Mouse (Mus musculus) urinary bladder, adult 18-20 months (tissue): ENCODE data around the gene Rasgef1b.

Source experiments
- DNase-seq, 2 experiments: peaks; one replicate each; pipeline ENCODE4 v3.0.0; 2022; ENCODE audit warnings: low spot score in 2 of 2, mixed read lengths in 2 of 2

Gene Rasgef1b

DNA sequence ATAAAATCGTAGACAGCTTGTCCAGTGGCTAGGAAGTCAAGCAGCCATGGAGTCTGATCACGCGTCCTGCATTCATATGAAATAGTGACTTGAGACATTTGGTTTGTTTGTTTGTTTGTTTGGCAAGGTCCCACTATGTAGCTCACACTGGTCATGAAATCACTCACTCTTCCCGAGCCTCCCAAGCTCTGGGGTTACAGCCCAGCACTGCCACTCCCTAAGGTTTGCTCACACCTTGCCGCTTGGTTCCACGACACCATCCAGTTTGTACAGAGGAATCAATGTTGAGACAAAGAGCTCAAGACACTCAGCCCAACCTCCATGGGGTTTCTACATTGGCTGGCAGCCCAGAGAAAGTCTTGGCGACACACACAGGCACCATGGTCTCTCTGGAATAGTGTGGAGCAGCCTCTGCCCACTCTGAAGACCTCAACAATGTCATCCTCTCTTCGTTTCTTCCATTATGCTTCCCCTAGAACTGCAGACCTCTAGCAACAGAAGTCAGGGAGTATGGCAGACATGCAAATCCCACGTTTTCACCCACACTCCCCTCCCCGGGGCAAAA is 436.5 kb downstream of the Rasgef1b start:
- no peak for DNase-seq

DNA sequence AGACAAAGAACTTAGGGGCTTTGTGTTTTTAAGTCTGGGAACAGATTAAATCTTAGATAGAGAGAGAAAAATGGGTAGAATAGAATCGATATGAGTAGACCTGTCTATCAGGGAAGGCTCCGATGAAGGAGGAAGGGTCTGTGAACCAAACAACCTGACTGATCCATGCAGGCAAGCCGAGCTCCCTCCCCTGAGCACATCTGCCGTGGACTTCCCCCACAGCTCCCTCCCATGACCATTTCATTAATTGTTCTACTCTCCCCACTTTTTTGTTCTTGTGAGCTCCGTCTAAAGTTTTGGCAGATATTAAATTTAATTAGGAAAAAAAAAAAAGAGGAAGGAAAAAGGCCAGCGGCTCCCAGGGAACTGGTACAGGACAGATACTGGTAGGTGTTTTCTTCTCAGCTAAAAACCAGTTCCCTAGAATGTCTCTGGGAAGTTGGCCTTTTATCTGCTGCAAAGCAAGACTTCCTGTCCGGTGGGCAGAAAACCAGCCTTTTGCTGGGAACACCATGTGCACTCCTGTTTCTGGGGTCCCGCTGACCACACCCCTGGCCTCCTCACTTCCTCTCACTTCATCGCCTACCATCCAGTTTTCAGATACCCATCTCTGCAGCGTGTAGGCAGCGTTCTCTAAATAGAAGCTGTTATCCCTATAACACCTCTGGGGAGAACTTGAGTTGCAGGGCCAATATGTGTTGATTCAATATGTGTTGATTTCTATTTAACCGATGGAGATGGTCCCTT is 437.6 kb downstream of the Rasgef1b start:
- DNase-seq, result no peak

DNA sequence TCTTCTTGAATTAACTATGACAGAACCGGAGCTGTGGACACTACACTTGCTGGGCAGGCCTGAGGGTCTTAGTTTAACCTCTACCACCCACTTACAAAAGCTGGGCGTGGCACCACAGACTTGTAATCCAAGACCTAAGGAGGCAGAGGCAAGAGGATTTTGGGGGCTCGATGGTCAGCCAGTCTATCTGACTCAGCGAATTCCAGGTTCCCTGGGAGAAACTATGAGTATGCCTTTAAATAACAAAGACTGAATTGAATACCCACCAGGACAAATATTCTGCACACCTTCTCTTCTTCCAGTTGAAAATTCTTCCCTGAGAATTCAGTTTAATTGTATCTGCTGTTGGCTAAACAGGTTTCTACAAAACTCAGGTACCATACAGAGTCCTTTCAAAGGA is 440.6 kb downstream of the Rasgef1b start:
- no peak for DNase-seq

DNA sequence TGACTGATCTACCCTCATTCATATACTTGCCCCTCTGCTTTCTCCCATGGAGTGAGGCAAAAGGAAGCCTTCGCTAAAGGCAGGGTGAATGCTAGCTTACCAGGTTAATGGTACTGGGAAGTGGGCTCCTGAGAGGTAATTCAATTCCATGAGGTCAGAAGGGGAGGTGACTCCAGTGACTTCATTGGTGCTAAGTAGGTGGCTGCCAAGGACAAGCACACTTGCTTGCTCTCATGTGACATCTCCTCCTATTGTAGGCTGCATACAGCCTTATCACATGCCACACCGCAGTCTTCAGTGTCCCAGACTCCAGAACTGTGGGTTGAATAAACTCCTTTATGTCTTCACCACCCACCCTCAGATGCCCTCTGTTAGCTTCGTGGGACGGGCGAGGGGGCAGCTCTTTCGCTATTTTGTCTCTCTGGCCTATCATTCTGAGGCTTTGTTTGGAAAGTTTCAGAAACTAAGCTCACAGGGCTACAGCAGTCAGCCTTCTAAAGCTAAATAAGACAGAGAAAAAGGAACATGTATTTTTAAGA is 441.1 kb downstream of the Rasgef1b start:
- DNase-seq, result no peak

DNA sequence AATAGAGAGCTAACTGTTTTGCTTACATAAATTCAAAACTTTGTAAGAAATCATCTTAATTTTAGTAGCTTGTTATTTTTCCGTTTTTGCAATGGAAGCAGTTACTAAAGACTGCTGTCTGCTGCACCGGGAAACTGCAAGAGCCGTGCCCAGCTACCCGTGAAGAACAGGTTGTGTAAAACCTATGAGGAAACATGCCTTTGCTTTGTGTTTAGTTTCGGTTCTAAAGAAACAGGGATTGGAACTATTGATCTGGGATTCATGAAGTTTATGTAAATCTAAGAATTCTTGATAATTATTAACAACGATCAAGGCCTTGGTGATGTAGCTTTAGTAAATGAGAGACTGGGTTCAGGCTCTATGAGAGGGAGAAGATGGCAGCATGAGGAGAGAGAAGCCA is 442.3 kb downstream of the Rasgef1b start:
- no peak for DNase-seq

DNA sequence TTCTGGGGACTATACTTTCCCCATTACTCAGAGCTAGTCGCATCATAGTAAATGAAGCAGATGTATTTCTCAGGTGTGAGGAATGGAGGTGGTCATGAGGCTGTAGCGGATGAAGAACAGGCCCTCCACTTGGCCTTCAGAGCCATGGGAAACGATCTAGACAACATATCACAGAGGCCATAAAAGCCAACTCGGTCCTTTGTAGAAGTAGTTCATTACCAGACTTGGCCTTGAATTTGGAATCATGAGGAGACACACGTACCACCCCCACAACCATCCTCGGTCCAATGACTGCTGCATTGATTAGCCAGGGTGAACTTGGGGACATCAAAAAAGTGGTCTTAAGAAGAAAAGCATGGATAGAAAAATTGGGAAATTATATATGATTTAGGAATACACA is 442.8 kb downstream of the Rasgef1b start:
- DNase-seq, result no peak

DNA sequence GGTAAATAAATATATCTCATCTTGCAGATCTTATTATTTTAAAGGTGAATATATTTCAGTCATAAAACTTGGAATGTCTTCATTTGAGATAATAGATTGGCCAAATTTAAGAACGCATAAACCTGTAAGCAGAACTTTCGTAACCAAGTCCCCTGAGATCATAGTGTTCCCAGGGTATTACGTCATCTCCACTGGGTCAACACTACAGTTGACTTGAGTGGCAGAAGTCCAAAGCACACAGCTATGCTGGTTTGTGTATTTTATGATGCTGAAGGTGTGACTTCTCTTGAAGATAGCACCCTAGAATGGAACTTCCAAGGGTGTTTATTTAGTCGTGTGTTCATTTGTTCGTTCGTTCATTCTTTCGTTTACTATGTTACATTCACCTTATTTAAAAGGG is 444.5 kb downstream of the Rasgef1b start:
- peak in 1 of 2 experiments; percentile 55 for DNase-seq

DNA sequence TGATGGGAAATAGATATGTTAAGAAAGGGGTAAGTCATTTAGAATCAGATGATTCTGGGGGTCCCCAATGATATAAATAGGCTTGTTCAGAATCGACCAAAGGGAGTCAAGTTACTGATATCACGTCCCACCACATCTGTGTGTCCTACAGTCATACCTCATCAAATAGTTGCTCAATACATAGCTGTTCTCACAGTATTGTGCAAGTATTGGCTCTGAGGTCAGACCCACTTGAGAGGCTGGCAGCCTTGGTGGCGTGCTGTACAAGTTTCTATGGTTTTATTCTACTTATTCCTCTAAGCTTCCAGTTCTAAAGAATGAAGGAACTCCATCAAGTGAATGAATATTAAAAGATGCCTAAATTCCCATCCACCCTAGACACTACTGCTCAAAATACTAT is 445.2 kb downstream of the Rasgef1b start:
- DNase-seq, result no peak

DNA sequence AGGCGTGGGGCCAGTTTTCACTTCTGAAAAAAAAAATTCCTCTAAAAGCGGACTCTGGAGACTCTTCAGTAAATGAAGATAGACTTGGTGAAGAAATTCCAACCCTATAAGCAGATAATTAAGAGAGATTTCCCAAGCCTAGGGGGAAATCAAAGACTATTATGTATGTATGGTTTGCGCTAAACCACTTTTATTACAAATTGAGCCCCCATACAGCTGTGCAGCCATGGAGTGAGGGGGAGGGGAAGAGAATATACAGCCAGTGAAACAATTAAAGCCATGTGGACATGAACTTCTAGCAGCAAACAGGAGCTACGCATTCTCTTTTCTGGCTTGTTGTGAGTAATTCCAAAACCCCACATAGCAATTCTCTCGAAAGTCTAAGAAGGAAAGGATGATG is 448.3 kb downstream of the Rasgef1b start:
- DNase-seq, result no peak

DNA sequence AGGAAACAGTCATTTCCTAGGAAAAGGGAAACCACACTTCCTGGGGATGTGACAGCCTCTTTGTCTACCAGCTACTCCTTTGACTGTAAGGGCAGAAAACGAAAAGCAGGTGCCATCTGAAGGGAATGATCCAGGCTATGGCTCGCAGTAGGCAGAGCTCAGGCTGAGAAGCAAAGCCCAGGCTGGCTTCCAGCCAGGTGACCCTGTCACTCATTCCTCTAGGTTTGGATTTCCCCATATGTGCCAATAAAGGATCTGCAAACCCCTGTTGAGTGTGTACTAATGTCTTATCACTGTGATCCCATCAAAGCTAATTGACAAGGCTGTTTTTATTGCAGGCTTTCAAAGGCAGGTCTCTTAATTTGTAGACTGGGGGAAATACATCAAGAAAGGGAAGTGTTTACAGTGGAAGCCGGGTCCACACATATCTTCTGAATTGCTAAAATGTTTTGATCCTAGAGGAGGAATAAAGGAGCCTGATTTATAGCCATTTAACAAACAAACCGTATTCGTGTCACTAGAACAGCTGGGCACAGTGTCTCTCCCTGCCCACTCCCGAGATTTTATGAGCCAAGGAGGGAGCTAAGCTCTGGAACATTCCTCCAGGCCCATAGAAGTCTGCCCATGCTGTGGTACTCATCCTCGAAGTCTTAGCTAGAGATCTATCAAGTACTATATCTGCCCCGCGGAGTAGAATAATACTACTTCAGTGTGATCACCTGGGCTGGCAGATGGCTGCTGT is 449.7 kb downstream of the Rasgef1b start:
- no peak for DNase-seq

DNA sequence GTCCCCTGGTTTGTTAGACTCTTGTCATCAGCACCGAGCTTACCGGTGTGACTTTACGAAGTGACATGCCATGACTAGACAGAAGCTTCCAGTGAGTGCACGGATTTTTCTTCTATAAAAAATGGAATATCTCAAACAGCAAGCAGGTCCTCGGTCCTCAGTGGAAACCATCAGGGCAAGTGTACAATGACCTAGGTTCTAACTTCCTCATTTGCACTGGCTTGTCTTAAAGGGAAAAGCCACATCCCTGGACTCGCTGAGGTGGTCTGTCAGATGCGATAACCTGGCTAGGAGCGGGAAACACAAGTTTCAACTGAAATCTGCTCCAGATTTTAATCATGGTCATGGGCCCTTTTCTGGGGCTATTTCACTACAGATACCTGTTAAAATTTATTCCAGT is 450.5 kb downstream of the Rasgef1b start:
- DNase-seq, result no peak

DNA sequence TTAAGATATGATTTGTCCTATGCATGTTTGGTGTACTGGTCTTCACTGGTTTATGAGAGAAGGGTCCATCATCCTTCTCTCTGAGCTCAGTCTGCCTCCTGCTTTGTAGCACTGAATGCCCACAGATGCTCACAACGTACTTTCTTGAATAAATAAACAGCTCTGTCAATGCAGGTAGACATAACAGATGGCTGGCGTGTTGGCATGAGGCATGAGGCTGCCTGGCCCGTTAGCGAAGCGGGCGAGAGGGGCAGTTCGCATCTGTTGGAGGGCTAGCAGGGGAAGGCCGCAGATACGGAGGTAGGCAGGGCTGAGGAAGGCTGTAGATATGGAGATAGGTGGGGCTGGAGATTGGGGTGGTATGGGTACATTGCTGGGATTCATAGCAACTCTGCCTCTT is 451.3 kb downstream of the Rasgef1b start:
- DNase-seq, result no peak

DNA sequence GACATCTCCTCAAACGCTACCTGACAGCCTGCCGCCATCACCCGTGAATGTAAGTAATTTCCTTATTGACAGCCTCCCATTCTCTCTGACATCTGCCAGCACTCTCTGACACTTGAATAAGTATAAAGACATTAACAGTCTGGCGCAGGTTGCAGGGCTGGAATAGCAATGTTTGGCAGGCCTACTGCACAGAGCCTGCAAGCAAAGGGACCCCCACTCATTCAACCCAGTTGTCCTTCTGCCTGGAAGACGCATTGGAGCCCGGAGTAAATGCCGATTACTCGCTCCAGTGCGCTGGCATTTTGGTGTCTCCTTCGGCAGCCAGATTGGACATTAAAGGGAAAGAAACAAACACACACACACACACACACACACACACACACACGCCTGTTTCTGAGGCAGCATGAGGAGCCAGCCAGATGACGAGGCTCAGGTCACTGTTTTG is 454.7 kb downstream of the Rasgef1b start:
- DNase-seq, result no peak

DNA sequence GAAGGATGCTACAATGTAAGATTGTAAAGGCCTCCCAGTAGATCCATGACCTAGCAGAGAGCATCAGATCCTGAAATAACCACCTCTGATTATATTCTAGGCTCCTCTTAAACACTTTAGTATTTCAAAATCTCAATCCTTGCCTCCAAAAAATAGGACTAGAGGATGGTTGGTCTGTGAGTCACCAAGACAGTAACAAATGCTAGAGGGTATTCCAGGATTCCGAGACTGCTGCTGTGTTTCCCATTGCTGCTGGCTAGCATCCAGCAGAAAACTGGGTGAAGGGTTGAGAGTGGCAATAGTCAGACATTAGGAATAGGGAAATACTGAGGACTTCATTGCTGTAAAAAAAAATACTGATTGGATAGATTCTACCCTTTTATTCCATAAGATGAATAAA is 457.3 kb downstream of the Rasgef1b start:
- DNase-seq, result no peak

DNA sequence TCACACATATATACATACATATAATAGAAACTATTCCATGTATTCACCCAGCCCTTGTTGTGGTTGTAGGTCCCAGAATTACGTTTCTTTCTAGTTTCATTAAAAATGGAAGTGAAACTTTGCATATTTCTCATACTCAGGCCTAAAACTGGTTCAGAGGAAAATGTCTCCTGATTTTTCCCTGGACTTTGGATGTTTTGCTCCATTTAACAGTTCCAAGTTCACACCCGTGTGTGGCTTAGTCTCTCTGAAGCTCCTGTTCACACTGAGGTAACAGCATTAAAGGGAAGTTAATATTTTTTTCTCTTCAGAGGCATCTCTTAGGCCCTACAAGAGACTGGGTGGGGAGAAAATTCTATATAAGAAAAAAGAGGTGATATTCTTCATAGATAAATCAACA is 459.7 kb downstream of the Rasgef1b start:
- DNase-seq, result no peak

DNA sequence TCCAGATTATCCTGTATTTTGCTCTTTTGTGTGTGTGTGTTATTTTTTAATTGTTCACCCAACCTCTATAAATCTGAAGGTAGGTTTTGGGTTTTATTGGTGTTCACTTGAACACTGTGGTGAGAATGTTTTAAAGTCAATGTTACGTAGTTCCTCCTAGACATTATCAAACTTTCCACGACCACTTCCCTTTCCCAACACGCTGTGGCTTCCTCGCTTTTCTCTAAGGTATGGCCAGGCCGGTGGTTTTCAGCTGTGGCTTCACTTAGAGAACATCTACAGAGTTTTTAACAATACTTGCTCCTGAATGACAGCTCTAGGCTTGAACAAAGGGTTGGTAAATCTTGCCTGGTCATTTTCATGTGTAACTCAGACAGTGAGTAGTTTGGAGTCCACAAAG is 461.5 kb downstream of the Rasgef1b start:
- DNase-seq, result no peak

DNA sequence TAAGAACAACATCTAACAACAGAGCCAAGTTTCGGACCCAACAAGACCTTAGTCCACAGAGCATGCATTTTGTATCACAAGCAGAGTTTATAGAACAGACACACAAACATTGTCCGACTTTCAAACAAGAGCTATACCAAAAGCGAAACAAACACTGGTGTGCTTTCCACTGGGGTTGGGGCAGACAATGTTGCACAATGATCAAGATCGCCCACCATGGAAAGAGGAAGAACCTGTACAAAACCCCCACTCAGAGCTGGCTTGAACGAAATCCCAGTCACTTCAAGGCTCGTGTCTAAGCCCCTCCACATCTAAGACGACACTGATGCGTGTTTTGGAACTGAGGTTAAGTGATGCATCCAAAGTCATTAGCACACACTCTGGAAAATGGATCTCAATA is 462.6 kb downstream of the Rasgef1b start:
- no peak for DNase-seq

DNA sequence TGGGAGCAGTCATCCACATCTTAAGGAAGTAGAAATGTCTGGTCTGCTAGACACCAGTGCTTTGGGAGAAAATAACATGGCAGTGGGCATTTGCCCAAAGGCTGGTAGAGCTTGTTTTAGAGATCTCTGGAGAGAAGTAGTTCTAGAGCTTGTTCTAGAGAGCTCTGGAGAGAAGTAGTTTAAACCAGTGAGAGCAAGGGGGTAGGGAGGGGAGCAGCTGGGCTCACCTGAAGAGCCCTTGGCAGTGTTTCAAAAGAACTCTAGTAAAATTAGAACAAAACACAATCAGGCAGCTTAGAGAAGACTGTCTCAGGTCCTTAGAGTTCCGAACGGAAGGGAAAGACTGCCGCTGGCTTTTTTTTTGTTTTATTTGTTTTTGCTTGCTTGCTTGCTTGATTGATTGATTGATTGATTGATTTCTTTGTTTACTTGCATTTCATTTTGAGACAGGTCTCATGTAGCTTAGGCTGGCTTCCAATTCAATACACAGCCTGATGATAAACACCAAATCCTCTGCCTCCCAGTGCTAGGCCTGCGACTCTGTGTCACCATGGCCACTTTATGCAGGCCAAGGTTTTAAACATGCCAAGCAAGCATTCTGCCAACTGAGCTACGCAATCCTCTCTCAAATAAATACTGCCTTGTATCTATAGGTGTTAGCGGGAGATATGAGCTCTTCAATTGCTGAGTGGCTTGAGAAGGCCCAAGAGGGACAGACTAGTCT is 466.5 kb downstream of the Rasgef1b start:
- no peak for DNase-seq

DNA sequence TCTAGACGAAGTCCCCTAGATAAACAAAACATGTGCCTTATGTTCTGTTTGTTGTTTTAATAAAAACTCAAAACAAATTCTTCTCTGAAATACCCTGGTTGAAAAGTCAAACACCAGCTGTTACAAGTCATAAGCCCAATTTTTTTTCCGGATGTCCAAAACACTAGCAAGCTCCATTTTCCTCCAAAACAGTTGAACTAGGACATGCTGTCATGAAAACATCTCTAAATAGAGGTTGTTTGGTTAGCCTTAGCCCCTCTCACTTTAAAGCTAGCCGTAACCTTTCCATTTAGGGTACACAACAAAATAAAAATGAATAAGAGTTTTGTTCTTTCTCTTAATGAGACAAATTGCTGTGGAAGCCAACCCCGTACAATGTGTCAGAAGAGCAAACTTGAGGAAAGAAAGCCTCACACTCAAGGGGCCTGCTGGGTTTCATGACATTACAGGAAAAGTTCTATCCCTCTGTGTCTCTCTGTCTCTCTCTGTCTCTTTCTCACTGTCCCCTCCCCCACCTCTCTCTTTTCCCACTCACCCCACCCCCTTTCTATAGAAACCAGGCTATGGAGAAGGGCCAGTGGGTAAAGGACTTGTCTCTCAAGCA is 467.6 kb downstream of the Rasgef1b start:
- no peak for DNase-seq

DNA sequence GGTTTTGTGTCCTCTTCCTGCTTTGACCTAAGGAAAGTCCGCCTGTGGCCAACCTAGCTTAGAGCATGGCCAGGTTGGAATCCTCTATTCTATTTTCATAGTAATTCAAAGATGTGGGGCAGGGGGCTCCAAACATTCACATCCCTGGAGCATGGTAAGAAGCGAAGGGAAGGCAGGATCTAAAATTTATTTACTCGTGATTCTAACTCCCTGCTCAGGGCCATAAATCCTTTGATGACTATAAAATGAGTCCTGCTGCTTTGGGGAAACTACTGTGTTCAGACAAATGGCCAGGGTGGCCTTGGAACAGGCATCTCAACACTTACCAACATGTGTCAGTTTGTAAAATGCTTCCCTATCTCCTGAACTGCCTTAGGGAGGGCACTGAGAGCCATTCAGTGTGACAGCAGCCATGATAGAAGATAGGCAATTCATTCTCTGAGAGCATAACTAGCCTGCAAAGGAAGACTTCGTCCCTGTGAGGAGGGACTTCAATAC is 470.8 kb downstream of the Rasgef1b start:
- DNase-seq, result no peak
